Mouse (Mus musculus): ENCODE measurements around the gene Plac1. TPM values are rescaled to one million over a fixed set of nuclear protein-coding genes. Genes with fewer than 3 reads are reported as not detected.
A peak's percentile ranks its signal among the peaks of the same experiment; 100 is the strongest.
"Not testable (repeated sequence)": the region's sequence is repeated elsewhere in the genome, so short reads cannot be mapped to it uniquely, and the experiment has no call there.

Gene Plac1
- polyA plus RNA-seq, 1 experiment from 2014 or later: not detected

DNA sequence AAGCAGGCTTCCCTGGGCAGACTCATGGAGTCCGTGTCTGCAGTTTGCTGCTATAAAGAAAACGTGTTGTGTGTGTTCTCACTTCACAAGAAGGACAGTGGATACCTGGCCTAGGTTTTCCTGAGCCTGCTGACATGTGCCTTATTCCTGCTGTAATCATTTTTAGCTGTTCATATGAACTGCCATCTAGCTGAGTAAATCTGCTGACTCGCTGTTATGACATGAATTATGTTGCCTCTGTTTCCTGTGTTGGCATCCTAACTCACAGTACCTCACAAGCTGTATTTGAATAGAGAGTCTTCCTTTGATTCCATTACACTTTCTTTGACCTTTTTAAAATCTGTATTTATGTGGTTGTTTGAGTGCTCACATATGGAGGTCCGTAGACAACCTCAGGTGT, 201.7 kb downstream of the Plac1 start:
- ATAC-seq: no peak
- no peak overlapping the region for H3K9ac ChIP-seq (replicated peaks; ENCODE audit: low read depth, low read length)
- no peak overlapping the region for H3K4me2 ChIP-seq (ENCODE audit: low read length)
- no peaks in the 10 kb centered on the region for H3K9me3 ChIP-seq (ENCODE audit: control insufficient read depth, low read length)
- H3K27ac ChIP-seq (ENCODE audit: low read length): no peak overlapping the region
- no peak overlapping the region for H3K4me3 ChIP-seq (replicated peaks; ENCODE audit: low read length)
- H3K4me1 ChIP-seq (replicated peaks; ENCODE audit: control insufficient read depth, insufficient read depth, low read length): no peaks in the 10 kb centered on the region
- no peaks in the 10 kb centered on the region for H3K27me3 ChIP-seq (replicated peaks; ENCODE audit: control insufficient read depth, insufficient read depth, low read length)
- no peaks in the 10 kb centered on the region for H3K36me3 ChIP-seq (ENCODE audit: control insufficient read depth, insufficient read depth)
- WGBS: 85% methylated on average over 4 of the region's 4 CpGs

DNA sequence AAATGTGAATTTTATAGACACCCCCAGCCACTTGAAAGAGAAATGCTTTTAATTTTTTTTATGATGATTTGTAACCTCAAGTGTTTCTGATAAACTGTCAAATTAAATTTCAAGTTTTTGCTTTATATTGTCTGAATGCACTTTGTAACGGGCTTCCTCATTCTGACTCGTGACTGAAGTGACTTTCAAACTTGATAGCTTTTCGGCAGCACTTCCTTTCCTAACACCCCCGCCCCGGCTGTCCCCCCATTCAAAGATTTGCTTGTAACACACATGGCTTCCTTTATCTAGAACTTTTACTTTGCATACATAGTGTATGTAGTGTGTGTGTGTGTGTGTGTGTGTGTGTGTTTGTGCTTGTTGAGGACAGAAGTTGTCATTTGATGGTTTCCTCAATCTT, 210.4 kb downstream of the Plac1 start:
- Histone ChIP-seq H3K27ac (ENCODE audit: low read length) (no peak overlapping the region), H3K4me1 (replicated peaks; ENCODE audit: control insufficient read depth, insufficient read depth, low read length) (no peaks in the 10 kb centered on the region), H3K36me3 (ENCODE audit: control insufficient read depth, insufficient read depth) (no peaks in the 10 kb centered on the region), H3K27me3 (replicated peaks; ENCODE audit: control insufficient read depth, insufficient read depth, low read length) (no peaks in the 10 kb centered on the region), H3K9me3 (ENCODE audit: control insufficient read depth, low read length) (no peaks in the 10 kb centered on the region), H3K4me3 (replicated peaks; ENCODE audit: low read length) (no peak overlapping the region), H3K9ac (replicated peaks; ENCODE audit: low read depth, low read length) (no peak overlapping the region), H3K4me2 (ENCODE audit: low read length) (no peak overlapping the region)
- no peak for ATAC-seq
- 71% methylated on average over 5 of the region's 5 CpGs for WGBS

DNA sequence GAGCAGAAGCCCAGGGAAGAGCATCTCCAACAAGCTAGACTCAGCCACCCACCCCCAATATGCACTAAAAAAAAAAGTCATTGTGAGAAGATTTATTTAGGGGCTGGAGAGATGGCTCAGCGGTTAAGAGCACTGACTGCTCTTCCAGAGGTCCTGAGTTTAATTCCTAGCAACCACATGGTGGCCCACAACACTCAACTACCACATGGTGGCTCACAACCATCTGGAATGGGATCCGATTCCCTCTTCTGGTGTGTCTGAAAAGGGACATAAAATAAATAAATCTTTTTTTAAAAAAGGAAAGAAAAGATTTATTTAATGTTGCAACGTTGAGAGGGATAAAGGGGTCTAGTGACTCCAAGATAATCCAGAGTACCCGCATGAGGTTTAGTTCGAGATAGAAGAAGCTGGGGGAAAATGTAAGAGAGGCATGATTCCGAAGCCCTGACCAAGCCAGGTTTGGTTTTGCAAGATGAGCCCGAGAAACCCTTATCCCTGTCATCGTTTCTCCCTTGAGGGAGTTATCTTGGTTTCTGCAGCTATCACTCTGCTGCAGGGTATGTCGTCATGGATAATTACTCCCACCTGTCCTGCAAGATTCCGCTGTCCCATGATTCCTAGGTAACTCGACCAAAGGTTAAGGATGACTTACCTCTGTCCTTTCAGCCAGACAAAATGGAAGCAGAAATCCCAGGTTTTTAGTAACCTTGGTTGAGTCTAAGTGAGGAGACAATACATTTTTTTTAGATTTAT, 214.3 kb downstream of the Plac1 start:
- no peaks in the 10 kb centered on the region for H3K27me3 ChIP-seq (replicated peaks; ENCODE audit: control insufficient read depth, insufficient read depth, low read length)
- no peak for ATAC-seq
- 78% methylated on average over 11 of the region's 11 CpGs for WGBS

DNA sequence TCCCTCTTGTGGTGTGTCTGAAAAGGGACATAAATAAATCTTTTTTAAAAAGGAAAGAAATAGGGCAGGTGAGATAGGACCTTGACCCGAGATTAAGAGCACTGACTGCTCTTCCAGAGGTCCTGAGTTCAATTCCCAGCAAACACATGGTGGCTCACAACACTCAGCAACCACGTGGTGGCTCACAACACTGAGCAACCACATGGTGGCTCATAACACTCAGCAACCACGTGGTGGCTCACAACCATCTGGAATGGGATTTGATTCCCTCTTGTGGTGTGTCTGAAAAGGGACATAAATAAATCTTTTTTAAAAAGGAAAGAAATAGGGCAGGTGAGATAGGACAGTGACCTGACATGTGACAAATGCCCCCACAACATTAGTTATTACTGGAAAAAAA, 215.6 kb downstream of the Plac1 start:
- H3K4me1 ChIP-seq (replicated peaks; ENCODE audit: control insufficient read depth, insufficient read depth, low read length); H3K4me2 ChIP-seq (ENCODE audit: low read length); H3K4me3 ChIP-seq (replicated peaks; ENCODE audit: low read length); H3K27ac ChIP-seq (ENCODE audit: low read length); H3K36me3 ChIP-seq (ENCODE audit: control insufficient read depth, insufficient read depth); H3K27me3 ChIP-seq (replicated peaks; ENCODE audit: control insufficient read depth, insufficient read depth, low read length); ATAC-seq; H3K9me3 ChIP-seq (ENCODE audit: control insufficient read depth, low read length); H3K9ac ChIP-seq (replicated peaks; ENCODE audit: low read depth, low read length): not testable (repeated sequence)
- WGBS: 21% methylated on average over 3 of the region's 3 CpGs

More for the DNA sequence above, 214.3 kb downstream of the Plac1 start:
- H3K27ac ChIP-seq (ENCODE audit: low read length): no peak overlapping the region
- H3K9me3 ChIP-seq (ENCODE audit: control insufficient read depth, low read length): no peaks in the 10 kb centered on the region
- H3K4me3 ChIP-seq (replicated peaks; ENCODE audit: low read length): no peak overlapping the region
- H3K36me3 ChIP-seq (ENCODE audit: control insufficient read depth, insufficient read depth): no peaks in the 10 kb centered on the region
- no peaks in the 10 kb centered on the region for H3K4me1 ChIP-seq (replicated peaks; ENCODE audit: control insufficient read depth, insufficient read depth, low read length)
- H3K4me2 ChIP-seq (ENCODE audit: low read length): no peak overlapping the region
- H3K9ac ChIP-seq (replicated peaks; ENCODE audit: low read depth, low read length): no peak overlapping the region

DNA sequence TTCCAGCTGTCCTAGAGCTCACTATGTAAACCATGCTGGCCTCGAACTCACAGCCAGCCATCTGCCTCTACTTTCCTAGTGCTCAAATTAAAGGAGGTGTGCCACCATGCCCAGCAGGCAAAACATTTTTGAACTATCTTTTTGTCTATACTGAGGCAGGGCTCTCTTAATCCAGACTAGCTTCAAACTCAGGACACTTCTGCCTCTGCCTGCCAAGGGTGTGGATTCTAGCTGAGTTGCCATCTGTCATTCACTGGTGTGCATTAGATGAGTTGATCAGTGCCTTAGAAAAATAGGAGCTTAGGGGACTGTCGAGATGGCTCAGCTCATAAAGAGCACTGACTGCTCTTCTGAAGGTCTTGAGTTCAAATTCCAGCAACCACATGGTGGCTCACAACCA, 216.9 kb downstream of the Plac1 start:
- no peak overlapping the region for H3K27ac ChIP-seq (ENCODE audit: low read length)
- no peaks in the 10 kb centered on the region for H3K36me3 ChIP-seq (ENCODE audit: control insufficient read depth, insufficient read depth)
- 75% methylated on average over 2 of the region's 2 CpGs for WGBS
- no peak overlapping the region for H3K4me2 ChIP-seq (ENCODE audit: low read length)
- H3K4me1 ChIP-seq (replicated peaks; ENCODE audit: control insufficient read depth, insufficient read depth, low read length): no peaks in the 10 kb centered on the region
- H3K4me3 ChIP-seq (replicated peaks; ENCODE audit: low read length): no peak overlapping the region
- no peak for ATAC-seq
- H3K9me3 ChIP-seq (ENCODE audit: control insufficient read depth, low read length): no peaks in the 10 kb centered on the region
- H3K9ac ChIP-seq (replicated peaks; ENCODE audit: low read depth, low read length): no peak overlapping the region
- no peaks in the 10 kb centered on the region for H3K27me3 ChIP-seq (replicated peaks; ENCODE audit: control insufficient read depth, insufficient read depth, low read length)

MicroRNAs within 50 kb of the gene (microRNA counts, 519-probe panel; counts per million panel counts)
- 3,221 counts per million, percentile 81 among the panel's probes with 10 or more counts for microRNA mmu-miR-322
- microRNA mmu-miR-351: 887 counts per million, percentile 6 among the panel's probes with 10 or more counts
- microRNA mmu-miR-450a-3p: not detected
- microRNA mmu-miR-450a-5p: 2,618 counts per million, percentile 66 among the panel's probes with 10 or more counts
- not detected for microRNA mmu-miR-450b-3p
- not detected for microRNA mmu-miR-450b-5p
- 532 counts per million, percentile 2 among the panel's probes with 10 or more counts for microRNA mmu-miR-503
- 2,249 counts per million, percentile 48 among the panel's probes with 10 or more counts for microRNA mmu-miR-542-3p
- 2,462 counts per million, percentile 60 among the panel's probes with 10 or more counts for microRNA mmu-miR-542-5p

Small RNAs within 50 kb of the gene (microRNA-seq; reads per million reads assigned to microRNA genes)
- gene Mir322: 11,255 reads per million, percentile 96 among the genes with 10 or more reads in this experiment
- 1,042 reads per million, percentile 80 among the genes with 10 or more reads in this experiment for gene Mir351
- 3.5 reads per million, percentile 14 among the genes with 10 or more reads in this experiment for gene Mir450-1
- gene Mir450-2: 2.1 reads per million, percentile 3 among the genes with 10 or more reads in this experiment
- 34.5 reads per million, percentile 39 among the genes with 10 or more reads in this experiment for gene Mir450b
- 119 reads per million, percentile 57 among the genes with 10 or more reads in this experiment for gene Mir503
- 235 reads per million, percentile 65 among the genes with 10 or more reads in this experiment for gene Mir542

Other genes starting within 250 kb of the Plac1 start
- 3.4 and 3.6 TPM in 2 replicates for gene Fam122b, start 29.7 kb upstream of the Plac1 start, polyA plus RNA-seq (2015; fragmentation: Nextera tagmentation; extraction: Ambion mirVana)
- not detected in 2 replicates for gene Fam122c, start 33.3 kb upstream of the Plac1 start, polyA plus RNA-seq (2015; fragmentation: Nextera tagmentation; extraction: Ambion mirVana)
- 48.8 and 60.3 TPM in 2 replicates for gene Mospd1, start 130.4 kb upstream of the Plac1 start, polyA plus RNA-seq (2015; fragmentation: Nextera tagmentation; extraction: Ambion mirVana)
- gene Etd, start 194.8 kb upstream of the Plac1 start, polyA plus RNA-seq (2015; fragmentation: Nextera tagmentation; extraction: Ambion mirVana): not detected in 2 replicates

All from forebrain, embryonic 16.5 days (tissue).